Mouse (Mus musculus) heart, embryonic 16.5 days (tissue): ENCODE data around the gene Tmem237. TPM values are rescaled to one million over a fixed set of nuclear protein-coding genes. Genes with fewer than 3 reads are reported as not detected.

ENCODE experiments used
- ATAC-seq: fragments of 200-750 bp; cut with Nextera tagmentation; replicated peaks from 2 replicates; pipeline ENCODE4 v1.8.0; 2017; ENCODE audit warnings: moderate number of reproducible peaks; ENCODE audit not compliant: insufficient read depth, low FRiP score; ENCODE audit errors: extremely low read depth
- H3K27ac ChIP-seq: fragments of 300-500 bp; sonication (generic); 2 replicates; pipeline ENCODE4 v1.5.1; 2014; ENCODE audit warnings: mild to moderate bottlenecking, low read length, control low read depth, moderate library complexity
- H3K27me3 ChIP-seq: fragments of 300-500 bp; sonication (generic); 2 replicates; pipeline ENCODE4 v1.6.1; 2014; ENCODE audit warnings: low read length, mixed read lengths; ENCODE audit not compliant: control insufficient read depth, insufficient read depth
- H3K36me3 ChIP-seq: fragments of 300-500 bp; sonication (generic); 2 replicates; pipeline ENCODE4 v1.6.1; 2014; ENCODE audit not compliant: control insufficient read depth, insufficient read depth
- H3K4me1 ChIP-seq: fragments of 300-500 bp; sonication (generic); 2 replicates; pipeline ENCODE4 v1.6.1; 2014; ENCODE audit warnings: low read length, mixed read lengths; ENCODE audit not compliant: control insufficient read depth, insufficient read depth
- H3K4me2 ChIP-seq: fragments of 300-500 bp; sonication (generic); 2 replicates; pipeline ENCODE4 v1.6.1; 2014; ENCODE audit warnings: low read depth, mild to moderate bottlenecking, control low read depth, low read length
- H3K4me3 ChIP-seq: fragments of 300-500 bp; sonication (generic); 2 replicates; pipeline ENCODE4 v1.5.1; 2014; ENCODE audit warnings: mild to moderate bottlenecking, control low read depth, low read length
- H3K9ac ChIP-seq: fragments of 300-500 bp; sonication (generic); 2 replicates; pipeline ENCODE4 v1.6.1; 2014; ENCODE audit warnings: low read length, control low read depth
- H3K9me3 ChIP-seq: fragments of 300-500 bp; sonication (generic); replicated peaks from 2 replicates; pipeline ENCODE4 v1.6.1; 2016; ENCODE audit warnings: low read length; ENCODE audit not compliant: control insufficient read depth
- WGBS: fragments of 180-500 bp; shearing (Covaris S2); extraction: QIAGEN DNeasy Blood & Tissue Kit; methylation state at CpG from one replicate; pipeline ENCODE4 v1.1.7; 2014; 5-methylcytosine and 5-hydroxymethylcytosine counted together
- polyA plus RNA-seq: library from polyadenylated mRNA; unstranded; fragments of >200 nt; fragmentation: Nextera tagmentation; extraction: Ambion mirVana; gene quantifications from 2 replicates; pipeline ENCODE4 v1.2.1, GENCODE M21; 2015

Gene Tmem237
- polyA plus RNA-seq, 1 experiment from 2014 or later: 15.4 TPM

GRCm38 (mm10) chr1:59063697-59064096 lies 56.5 kb downstream of the Tmem237 start:
- ATAC-seq: no peak
- Histone ChIP-seq H3K4me3 (no peak overlapping the region), H3K27ac (no peak overlapping the region), H3K27me3 (no peaks in the 10 kb centered on the region), H3K36me3 (no peaks in the 10 kb centered on the region), H3K9ac (no peak overlapping the region), H3K4me1 (no peaks in the 10 kb centered on the region), H3K4me2 (no peak overlapping the region), H3K9me3 (no peaks in the 10 kb centered on the region)
- 39% methylated on average over 3 of the region's 3 CpGs for WGBS

- no peaks in the 10 kb centered on the region for H3K27me3 ChIP-seq
- no peaks in the 10 kb centered on the region for H3K4me1 ChIP-seq
- no peaks in the 10 kb centered on the region for H3K36me3 ChIP-seq
- H3K4me2 ChIP-seq: no peak overlapping the region
- no peaks in the 10 kb centered on the region for H3K9me3 ChIP-seq
- H3K27ac ChIP-seq: no peak overlapping the region
- no peak overlapping the region for H3K4me3 ChIP-seq
- no peak for ATAC-seq
- no peak overlapping the region for H3K9ac ChIP-seq
- WGBS: 67% methylated on average over 2 of the region's 2 CpGs
These were observed 63.3 kb downstream of the Tmem237 start for GRCm38 (mm10) chr1:59056955-59057354.

GRCm38 (mm10) chr1:59051306-59051705 lies 68.9 kb downstream of the Tmem237 start:
- no peak overlapping the region for H3K4me2 ChIP-seq
- no peak overlapping the region for H3K9ac ChIP-seq
- 68% methylated on average over 2 of the region's 2 CpGs for WGBS
- no peaks in the 10 kb centered on the region for H3K4me1 ChIP-seq
- no peaks in the 10 kb centered on the region for H3K36me3 ChIP-seq
- no peak overlapping the region for H3K4me3 ChIP-seq
- no peak overlapping the region for H3K27ac ChIP-seq
- no peaks in the 10 kb centered on the region for H3K9me3 ChIP-seq
- no peak for ATAC-seq
- no peaks in the 10 kb centered on the region for H3K27me3 ChIP-seq

Other genes with a start within 250 kb of the Tmem237 start
- gene Trak2, start 147.0 kb downstream of the Tmem237 start, polyA plus RNA-seq: 29.5 and 37.2 TPM in 2 replicates
- 25.9 and 26.1 TPM in 2 replicates for gene Stradb, start 146.9 kb downstream of the Tmem237 start, polyA plus RNA-seq
- not detected in 2 replicates for gene C2cd6, start 25.5 kb downstream of the Tmem237 start, polyA plus RNA-seq
- 0.74 and 1.7 TPM in 2 replicates for gene Mpp4, start 43.0 kb upstream of the Tmem237 start, polyA plus RNA-seq
- 6.8 and 7.2 TPM in 2 replicates for gene Als2, start 116.8 kb upstream of the Tmem237 start, polyA plus RNA-seq
- 0.62 TPM in 1 of 2 replicates, not detected in the other for gene Cdk15, start 136.5 kb upstream of the Tmem237 start, polyA plus RNA-seq